Mouse (Mus musculus) lung, postnatal 36 days (tissue): ENCODE results near the gene Hist2h3b.
A peak's percentile ranks its signal among the peaks of the same experiment; 100 is the strongest.
"Not testable (repeated sequence)": the region's sequence is repeated elsewhere in the genome, so short reads cannot be mapped to it uniquely, and the experiment has no call there.

Source experiments
- DNase-seq: peaks from one replicate; pipeline ENCODE4 v3.0.0; 2022; ENCODE audit warnings: mixed read lengths

Hist2h3b gene

DNA sequence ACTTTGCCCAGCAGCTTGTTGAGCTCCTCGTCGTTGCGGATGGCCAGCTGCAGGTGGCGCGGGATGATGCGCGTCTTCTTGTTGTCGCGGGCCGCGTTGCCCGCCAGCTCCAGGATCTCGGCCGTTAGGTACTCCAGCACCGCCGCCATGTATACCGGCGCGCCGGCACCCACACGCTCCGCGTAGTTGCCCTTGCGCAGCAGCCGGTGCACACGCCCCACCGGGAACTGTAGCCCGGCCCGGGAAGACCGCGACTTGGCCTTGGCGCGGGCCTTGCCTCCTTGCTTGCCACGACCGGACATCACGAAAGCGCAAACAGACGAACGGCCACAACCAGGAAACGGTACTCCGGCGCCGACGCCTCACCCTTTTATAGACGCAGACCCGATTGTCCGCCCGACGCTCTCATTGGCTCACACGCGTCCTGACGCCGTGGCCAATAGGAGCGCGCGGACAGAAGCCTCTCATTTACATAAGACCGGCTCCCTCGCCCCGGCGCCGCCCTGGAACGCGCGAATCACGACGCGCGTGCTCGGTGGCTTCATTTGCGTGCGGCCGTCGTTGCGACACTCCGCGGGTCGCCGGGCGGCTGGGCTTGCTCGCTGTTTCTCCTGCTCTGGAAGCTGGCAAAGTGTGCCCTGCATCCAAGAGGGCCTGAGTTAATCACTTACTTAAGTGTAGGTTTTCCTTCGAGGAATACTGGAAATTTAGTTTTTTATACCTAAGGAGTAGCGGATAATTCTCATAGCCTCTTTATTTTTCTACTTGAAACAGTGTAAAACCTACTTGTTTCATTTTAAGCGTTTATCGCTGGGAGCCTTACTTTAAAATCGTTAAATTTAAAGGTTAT is 28.3 kb upstream of the Hist2h3b start, which contains the start of gene Hist2h2aa2:
Hist2h2aa2 (minus strand) TSS at position 328 of the 850 bp plus-strand sequence.
- peak; percentile 98 for DNase-seq

- no peak for DNase-seq
These were observed 27.7 kb upstream of the Hist2h3b start for GRCm38 (mm10) chr3:96240799-96241197.

DNA sequence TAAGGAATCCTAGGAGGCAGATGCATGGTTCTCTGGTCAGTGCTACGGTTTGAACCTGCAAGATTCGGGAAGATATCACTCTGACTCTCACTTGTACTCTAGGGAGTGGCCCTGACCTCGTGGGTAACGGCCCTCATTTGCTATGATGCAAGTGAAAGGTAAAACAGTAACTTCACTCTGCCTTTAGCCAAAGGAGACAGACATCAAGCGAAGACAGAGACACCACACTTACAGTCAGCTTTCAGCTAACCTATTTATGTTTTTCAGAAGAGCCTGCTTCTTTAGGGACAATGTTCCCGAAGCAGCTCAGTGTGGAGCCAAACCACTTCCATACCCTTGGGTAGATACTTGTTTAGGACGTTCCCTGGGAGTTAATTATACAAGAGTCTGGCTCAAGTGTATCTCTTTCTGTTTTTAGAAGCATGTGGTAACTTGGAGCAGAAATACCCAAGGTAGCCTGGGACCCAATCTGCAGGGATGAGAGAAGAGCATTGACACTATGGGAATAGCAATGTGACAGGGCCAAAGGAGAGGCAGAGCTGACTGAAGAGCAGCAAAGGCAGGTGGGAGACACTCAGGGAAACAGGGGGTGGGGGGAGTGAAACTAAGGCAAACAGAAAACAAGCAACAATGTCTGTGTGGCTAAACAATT is 24.4 kb upstream of the Hist2h3b start:
- no peak for DNase-seq

GRCm38 (mm10) chr3:96245003-96245886 is 23.2 kb upstream of the Hist2h3b start, which contains the start of gene Hist2h2aa1:
Gene Hist2h2aa1 (plus strand): TSS chr3:96245497.
- DNase-seq = peak; percentile 89

DNA sequence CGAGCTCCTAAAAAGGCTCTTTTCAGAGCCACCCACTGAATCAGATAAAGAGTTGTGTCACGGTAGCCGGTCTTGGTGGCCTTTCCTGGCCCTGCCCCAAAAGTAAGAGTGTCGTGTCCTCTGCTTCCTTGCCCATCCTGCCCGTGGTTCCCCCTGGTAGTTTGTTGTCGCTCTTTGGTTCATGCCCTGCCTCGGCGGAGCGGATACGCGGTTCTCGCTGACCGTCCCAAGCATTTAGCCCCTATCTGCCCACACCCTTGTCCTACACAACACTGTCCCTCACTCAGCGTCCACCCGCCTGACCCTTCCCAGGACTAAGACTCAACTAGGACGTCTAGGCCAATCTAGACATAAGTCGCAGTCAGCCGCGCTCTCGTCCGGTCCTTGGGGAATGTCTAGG is 22.4 kb upstream of the Hist2h3b start:
- DNase-seq = not testable (repeated sequence)

GRCm38 (mm10) chr3:96246427-96246856 is 22.0 kb upstream of the Hist2h3b start, which contains the start of gene Hist2h3c1:
Gene Hist2h3c1 (plus strand): TSS chr3:96246685.
- not testable (repeated sequence) for DNase-seq

DNA sequence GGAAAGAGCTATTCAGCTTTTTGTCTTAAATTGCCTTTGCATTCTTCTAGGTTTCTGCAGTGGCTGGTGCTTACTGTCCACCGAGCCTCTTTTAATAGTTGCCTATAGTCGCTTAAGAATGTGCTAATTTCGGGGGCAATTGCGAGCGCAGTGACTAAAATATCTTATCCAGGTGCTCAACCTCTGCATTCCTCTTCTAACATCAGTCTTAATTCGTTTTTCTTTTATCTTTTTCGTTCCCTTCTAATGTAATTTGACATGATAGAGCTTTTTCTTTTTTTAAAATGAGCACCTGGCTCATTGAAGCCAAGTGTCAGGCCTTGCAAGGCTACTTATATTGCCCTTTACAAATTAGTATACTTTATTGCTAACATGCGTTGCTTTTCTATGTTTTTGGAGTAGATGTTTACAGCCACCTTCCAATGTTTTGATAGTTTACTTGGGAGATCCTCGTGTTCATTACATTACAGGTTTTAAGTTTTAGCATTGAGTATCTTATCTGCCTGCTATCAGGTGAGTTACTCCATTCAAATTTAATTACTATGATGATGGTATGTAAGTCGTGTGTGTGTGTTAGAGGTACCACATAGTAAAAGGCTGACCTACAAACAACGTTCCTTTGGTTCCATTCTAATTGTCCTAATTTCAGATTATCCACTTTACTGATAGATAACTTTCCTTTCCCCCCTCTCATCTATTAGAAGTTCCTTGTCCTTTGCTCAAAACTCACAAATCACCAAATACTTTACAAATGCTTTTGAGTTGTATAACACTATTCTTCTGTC is 20.9 kb upstream of the Hist2h3b start:
- no peak for DNase-seq

GRCm38 (mm10) chr3:96248141-96249033 is 20.1 kb upstream of the Hist2h3b start:
- no peak for DNase-seq

DNA sequence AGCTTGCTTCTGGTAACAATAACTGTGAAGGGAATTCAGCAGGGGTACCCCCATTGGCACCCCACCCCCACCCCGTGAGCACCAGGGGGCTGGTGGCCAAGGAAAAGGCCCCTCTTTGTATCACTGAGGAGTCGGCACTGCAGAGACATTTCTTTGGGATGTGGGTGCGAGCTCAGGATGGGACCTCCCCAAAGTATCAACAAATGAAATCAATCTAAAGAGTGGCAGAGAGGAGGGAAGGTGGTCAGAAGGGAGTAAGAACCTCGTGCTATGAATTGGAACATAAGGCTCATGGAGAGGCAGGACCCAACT is 19.5 kb upstream of the Hist2h3b start:
- no peak for DNase-seq

- DNase-seq = no peak
These were observed 17.6 kb upstream of the Hist2h3b start for GRCm38 (mm10) chr3:96250890-96251289.

DNA sequence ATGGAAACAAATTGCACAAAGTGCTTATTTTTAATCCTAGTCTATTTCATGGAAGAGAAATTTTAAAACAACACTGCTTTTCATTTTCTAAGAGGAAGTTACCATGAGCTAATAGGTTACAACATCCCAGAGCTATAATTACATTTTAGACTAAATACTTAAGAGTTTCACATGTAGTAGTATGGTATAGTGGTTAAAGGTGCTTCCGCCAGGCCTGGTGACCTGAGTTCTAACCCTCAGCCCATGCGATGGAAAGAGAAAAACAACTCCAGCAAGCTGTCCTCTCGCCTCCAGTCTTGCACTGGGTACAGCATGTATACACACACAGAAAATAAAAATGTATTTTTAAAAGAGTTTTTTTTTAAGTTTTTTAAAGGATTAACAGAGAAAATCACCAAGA is 16.7 kb upstream of the Hist2h3b start:
- DNase-seq = no peak

DNA sequence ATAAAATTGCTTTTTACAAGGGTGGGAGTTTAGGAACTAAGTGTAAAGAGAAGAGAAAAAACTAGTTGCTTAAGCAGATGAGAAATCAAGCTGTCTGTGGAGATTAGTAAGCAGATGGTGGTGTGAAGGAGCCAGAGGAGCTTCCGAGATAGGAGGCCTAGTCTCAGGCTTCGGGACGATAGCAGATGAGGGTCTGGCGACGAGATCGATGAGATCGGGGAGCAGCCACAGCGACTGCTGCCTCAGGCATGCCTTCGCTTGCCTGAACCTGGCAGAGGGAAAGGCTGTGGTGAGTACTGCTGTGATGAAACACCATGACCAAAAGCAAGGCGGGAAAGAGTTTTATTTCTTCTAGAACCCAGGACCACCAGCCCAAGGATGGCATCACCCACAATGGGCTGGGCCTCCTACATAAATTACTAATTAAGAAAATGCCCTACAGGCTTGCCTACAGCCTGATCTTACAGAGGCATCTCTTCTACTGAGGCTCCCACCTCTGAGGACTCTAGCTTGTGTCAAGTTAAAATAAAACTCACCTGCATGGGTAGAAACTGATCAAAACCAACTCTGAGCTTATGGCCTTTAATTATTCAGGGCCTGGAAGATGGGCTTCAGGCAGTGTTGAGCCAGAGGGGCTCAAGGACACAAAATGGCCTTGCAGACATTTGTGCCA is 13.6 kb upstream of the Hist2h3b start:
- DNase-seq = no peak

DNA sequence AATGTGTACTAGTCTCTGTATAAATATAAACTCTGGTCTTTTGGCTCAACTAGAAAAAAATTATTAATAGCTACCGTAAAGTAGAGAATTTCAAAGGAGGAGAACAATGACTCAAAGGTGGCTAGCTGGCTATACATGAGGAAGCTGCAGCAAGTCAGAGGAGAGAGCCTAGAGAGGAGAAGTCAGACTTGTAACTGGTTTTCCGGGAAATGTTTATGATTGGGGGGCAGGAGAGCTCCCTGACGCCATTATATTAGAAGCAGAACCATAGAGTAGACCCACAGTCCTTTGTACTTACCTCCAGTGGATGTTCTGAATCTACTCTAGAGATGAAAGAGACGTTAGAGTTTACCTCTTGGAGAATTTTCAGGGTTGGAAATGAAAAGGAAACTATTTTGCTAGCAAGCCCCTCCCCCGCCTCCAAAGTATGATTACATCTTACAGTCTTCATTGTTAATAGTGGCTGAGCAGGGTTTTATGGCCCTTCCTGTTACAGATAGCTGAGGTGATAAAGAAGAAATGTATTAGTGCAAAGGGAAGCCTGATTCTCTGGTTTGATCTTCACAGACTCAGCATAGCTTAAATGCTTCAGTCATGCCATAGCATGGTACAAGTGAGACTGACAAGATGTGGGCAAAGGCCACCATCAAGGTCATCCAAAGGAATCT is 12.4 kb upstream of the Hist2h3b start:
- peak; percentile 56 for DNase-seq

DNA sequence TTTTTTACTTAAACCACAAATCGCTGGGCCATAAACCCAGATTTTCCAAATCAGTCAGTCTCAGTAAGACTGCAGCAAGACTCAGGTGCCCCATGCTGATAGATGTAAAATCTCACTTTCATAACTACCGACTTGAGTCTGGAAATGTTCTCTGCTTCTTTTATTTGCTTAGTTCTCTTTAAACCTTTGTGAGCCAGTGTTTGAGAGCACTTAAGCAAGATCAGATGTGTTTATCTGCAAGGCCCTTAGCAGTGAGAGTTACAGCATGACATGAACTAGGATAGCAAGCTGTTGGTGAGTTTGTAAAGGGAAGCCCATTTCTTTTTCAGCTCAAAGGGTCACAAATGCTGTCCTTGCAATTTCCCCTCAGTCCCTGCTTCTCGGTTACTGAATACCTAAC is 11.3 kb upstream of the Hist2h3b start:
- DNase-seq = peak; percentile 44

GRCm38 (mm10) chr3:96260220-96260619 is 8.2 kb upstream of the Hist2h3b start:
- DNase-seq = no peak

- DNase-seq = no peak
These were observed 6.8 kb upstream of the Hist2h3b start for GRCm38 (mm10) chr3:96261623-96262022.

GRCm38 (mm10) chr3:96262216-96262875 is 6.1 kb upstream of the Hist2h3b start:
- peak; percentile 95 for DNase-seq

DNA sequence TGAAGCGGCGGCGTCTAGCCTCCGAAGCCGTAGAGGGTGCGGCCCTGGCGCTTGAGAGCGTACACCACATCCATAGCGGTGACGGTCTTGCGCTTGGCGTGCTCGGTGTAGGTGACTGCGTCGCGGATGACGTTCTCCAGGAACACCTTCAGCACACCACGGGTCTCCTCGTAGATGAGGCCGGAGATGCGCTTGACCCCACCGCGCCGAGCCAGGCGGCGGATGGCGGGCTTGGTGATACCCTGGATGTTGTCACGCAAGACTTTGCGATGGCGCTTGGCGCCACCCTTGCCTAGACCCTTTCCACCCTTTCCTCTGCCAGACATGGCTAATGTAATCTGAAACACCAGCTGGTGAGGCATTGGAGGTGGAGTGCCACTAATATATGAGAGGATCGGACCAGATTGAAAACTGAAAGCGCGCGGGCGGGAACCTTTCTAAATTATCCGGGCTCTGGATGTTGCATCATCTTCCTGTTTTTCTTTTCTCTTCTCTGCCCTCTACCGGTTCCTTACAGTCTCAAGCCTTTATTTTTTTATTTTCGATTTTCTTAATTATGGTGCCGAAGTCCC is 5.4 kb upstream of the Hist2h3b start, which contains the start of gene Hist2h4:
Hist2h4 (minus strand) TSS at position 333 of the 572 bp plus-strand sequence.
- DNase-seq = peak; percentile 99
